Mouse (Mus musculus) lung, postnatal 0 days (tissue): Measurements from ENCODE around the gene Thbs4. TPM values are rescaled to one million over a fixed set of nuclear protein-coding genes. Genes with fewer than 3 reads are reported as not detected.

Experiments
- ATAC-seq: fragments of 200-750 bp; cut with Nextera tagmentation; 2 replicates; pipeline ENCODE4 v1.8.0; 2017; ENCODE audit warnings: moderate library complexity
- DNase-seq: peaks from one replicate; pipeline ENCODE4 v3.0.0-alpha.2; 2016; ENCODE audit warnings: low spot score
- H3K27ac ChIP-seq: fragments of 300-500 bp; sonication (generic); 2 replicates; pipeline ENCODE4 v1.5.1; 2014; ENCODE audit warnings: antibody characterized with exemption, mild to moderate bottlenecking, low read length, mixed read lengths
- H3K27me3 ChIP-seq: fragments of 300-500 bp; sonication (generic); replicated peaks from 2 replicates; pipeline ENCODE4 v1.6.1; 2014; ENCODE audit warnings: low read length, mixed read lengths; ENCODE audit not compliant: insufficient read depth
- H3K36me3 ChIP-seq: fragments of 300-500 bp; sonication (generic); 2 replicates; pipeline ENCODE4 v1.6.1; 2014; ENCODE audit warnings: low read length, mixed read lengths; ENCODE audit not compliant: insufficient read depth
- H3K4me1 ChIP-seq: fragments of 300-500 bp; sonication (generic); 2 replicates; pipeline ENCODE4 v1.6.1; 2014; ENCODE audit warnings: antibody characterized with exemption, low read depth, low read length, mixed read lengths; ENCODE audit not compliant: insufficient read depth
- H3K4me2 ChIP-seq: fragments of 300-500 bp; sonication (generic); replicated peaks from 2 replicates; pipeline ENCODE4 v1.6.1; 2014; ENCODE audit warnings: low read depth, mild to moderate bottlenecking, low read length, moderate library complexity, mixed read lengths
- H3K4me3 ChIP-seq: fragments of 300-500 bp; sonication (generic); 2 replicates; pipeline ENCODE4 v1.5.1; 2014; ENCODE audit warnings: low read depth, low read length
- H3K9ac ChIP-seq: fragments of 300-500 bp; sonication (generic); replicated peaks from 2 replicates; pipeline ENCODE4 v1.6.1; 2014; ENCODE audit warnings: low read depth, mild to moderate bottlenecking
- H3K9me3 ChIP-seq: fragments of 300-500 bp; sonication (generic); 2 replicates; pipeline ENCODE4 v1.6.1; 2016; ENCODE audit warnings: low read length, mixed read lengths
- CTCF ChIP-seq: IDR thresholded peaks from 2 replicates; pipeline ENCODE4 v1.5.1; 2016; ENCODE audit warnings: antibody characterized with exemption, mild to moderate bottlenecking
- EP300 ChIP-seq: IDR thresholded peaks from 2 replicates; pipeline ENCODE4 v1.6.1; 2016; ENCODE audit warnings: antibody characterized with exemption, mild to moderate bottlenecking, control low read depth
- WGBS: fragments of 180-500 bp; shearing (Covaris S2); extraction: QIAGEN DNeasy Blood & Tissue Kit; methylation state at CpG from one replicate; pipeline ENCODE4 v1.1.7; 2014; 5-methylcytosine and 5-hydroxymethylcytosine counted together
- polyA plus RNA-seq: library from polyadenylated mRNA; unstranded; fragments of >200 nt; fragmentation: Nextera tagmentation; extraction: Ambion mirVana; gene quantifications from 2 replicates; pipeline ENCODE4 v1.2.1, GENCODE M21; 2015

Thbs4 gene
- polyA plus RNA-seq, 1 experiment from 2014 or later = 0.76 TPM

DNA sequence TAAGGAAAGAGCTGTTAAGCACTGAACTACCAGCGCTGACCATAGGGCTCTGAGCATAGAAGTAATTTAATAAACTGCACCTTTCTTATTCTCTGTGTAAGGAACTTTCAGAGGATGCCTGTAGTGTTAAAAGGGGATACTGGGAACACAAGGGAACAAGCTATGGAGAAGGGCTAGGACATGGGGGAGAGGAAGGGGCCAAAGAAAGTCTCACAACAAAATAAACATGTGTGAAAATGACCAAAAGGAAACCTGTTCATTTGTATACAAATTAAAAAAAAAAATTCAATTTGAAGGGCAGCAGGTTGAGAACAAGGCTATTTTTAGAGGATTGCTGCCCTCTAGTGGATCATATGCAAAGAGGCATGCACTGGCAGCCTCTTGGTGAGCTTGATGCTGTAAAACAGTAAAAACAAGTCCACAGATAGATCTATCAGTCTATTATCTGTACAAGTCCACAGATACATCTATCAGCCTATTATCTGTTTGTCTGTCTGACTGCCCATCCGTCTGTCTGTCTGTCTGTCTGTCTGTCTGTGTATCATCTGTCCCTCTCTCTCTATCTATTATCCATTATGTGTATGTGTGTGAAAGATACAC, 53.8 kb downstream of the Thbs4 start:
- Histone ChIP-seq H3K4me3 (no peak overlapping the region), H3K27ac (no peak overlapping the region), H3K4me2 (no peak overlapping the region), H3K27me3 (no peaks in the 10 kb centered on the region), H3K9me3 (no peaks in the 10 kb centered on the region), H3K9ac (no peak overlapping the region), H3K4me1 (no peaks in the 10 kb centered on the region), H3K36me3 (no peaks in the 10 kb centered on the region)
- ATAC-seq = peak; percentile 60
- TF ChIP-seq EP300 (0 out of 2 replicates have a peak, but pooled peaks have one; percentile 19), CTCF (peak; percentile 87)
- WGBS = 6% methylated on average over 2 of the region's 2 CpGs
- DNase-seq = peak; percentile 87

DNA sequence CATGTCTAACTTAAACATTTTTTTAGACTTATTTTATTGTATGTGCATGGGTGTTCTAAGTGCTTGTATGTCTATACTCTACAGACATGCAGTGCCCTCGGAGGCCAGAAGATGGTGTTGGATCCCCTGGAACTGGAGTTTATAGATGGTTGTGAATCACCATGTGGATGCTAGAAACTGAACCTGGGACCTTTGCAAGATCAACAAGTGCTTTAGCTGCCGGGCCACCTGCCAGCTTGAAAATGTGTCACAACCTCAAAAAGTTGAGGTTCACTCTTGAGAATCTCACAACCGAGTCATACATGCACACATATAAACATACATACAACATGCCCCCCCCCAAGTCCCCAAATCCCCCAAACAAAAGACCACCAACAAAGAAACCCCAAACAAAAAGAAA, 54.8 kb downstream of the Thbs4 start:
- WGBS = 75% methylated on average over 3 of the region's 3 CpGs

DNA sequence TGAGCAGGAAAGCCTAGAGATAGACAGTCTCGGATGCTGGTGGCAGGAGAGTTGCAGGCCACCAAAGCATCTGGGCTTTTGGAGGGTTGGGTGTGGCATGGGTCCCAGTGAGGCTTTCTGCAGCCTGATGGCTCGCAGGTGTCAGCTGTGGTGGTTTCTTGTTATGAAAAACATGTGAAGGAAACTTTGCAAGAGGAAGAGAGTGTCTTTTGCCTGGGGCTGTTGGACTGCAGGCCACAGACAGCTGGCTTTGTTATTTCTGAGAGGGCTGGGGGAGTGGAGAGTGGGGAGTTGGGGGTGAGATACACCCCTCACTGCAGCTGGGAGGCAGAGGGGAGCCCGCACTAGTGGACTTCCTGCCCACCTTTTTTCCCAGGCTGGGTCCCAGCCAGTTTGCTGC, 55.8 kb downstream of the Thbs4 start:
- Histone ChIP-seq H3K27me3 (no peaks in the 10 kb centered on the region), H3K4me3 (no peak overlapping the region), H3K27ac (no peak overlapping the region), H3K4me1 (no peaks in the 10 kb centered on the region), H3K9ac (no peak overlapping the region), H3K4me2 (no peak overlapping the region), H3K9me3 (no peaks in the 10 kb centered on the region), H3K36me3 (no peaks in the 10 kb centered on the region)
- DNase-seq (no peak), ATAC-seq (no peak)
- TF ChIP-seq CTCF (no peak), EP300 (no peak)
- 80% methylated on average over 3 of the region's 3 CpGs for WGBS

More for the DNA sequence above, 54.8 kb downstream of the Thbs4 start:
- DNase-seq = no peak
- TF ChIP-seq EP300 (no peak), CTCF (no peak; the same call in 1 of the 2 replicates)
- Histone ChIP-seq H3K27ac (no peak overlapping the region), H3K27me3 (no peaks in the 10 kb centered on the region), H3K4me3 (no peak overlapping the region), H3K9ac (no peak overlapping the region), H3K36me3 (no peaks in the 10 kb centered on the region), H3K4me2 (no peak overlapping the region), H3K4me1 (no peaks in the 10 kb centered on the region), H3K9me3 (no peaks in the 10 kb centered on the region)
- no peak for ATAC-seq

DNA sequence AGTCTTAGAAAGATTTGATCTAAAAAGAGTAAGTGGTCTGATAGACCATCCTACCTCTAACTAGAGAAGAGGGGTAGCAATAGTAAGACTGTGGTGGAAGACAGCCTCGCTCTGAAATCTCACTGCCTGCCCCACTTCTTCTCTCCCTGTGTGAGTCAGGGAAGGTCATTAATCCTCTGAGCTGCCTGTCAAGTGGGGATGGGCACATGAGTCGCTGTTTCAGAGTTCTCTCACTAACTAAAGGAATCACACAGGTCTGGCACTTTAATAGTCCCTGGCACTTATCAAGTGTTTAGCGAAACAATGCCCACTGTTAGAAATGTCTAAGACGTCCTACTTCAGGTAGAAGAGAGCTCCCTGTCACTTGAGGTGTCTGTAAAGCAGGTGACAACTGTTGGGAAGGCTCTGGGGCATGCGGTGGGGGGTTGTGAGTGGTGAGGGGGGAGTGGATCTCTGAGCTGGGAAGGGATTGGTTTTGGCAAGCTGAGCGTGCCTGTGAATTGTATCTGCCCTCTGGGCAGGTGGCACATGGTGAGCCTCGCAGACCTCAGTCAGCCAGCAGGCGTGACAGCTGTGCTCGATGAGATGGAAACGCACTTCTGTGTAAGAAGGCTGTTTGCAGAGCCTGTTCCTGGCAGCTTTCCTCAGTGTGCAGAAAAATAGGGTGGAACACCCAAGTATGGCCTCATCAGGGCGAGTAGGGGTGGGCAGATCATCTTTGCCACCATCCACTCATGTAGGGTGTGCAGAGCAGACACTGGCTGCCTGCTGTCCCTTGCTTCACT, 57.9 kb downstream of the Thbs4 start:
- Histone ChIP-seq H3K9me3 (no peaks in the 10 kb centered on the region), H3K4me1 (peaks cover 6% of the 10 kb centered on the region; the same call in 1 of the 2 replicates), H3K27ac (no peak overlapping the region), H3K36me3 (no peaks in the 10 kb centered on the region), H3K9ac (no peak overlapping the region), H3K4me2 (no peak overlapping the region), H3K4me3 (no peak overlapping the region), H3K27me3 (no peaks in the 10 kb centered on the region)
- TF ChIP-seq EP300 (no peak), CTCF (no peak)
- 46% methylated on average over 11 of the region's 11 CpGs for WGBS
- ATAC-seq (no peak), DNase-seq (no peak)

DNA sequence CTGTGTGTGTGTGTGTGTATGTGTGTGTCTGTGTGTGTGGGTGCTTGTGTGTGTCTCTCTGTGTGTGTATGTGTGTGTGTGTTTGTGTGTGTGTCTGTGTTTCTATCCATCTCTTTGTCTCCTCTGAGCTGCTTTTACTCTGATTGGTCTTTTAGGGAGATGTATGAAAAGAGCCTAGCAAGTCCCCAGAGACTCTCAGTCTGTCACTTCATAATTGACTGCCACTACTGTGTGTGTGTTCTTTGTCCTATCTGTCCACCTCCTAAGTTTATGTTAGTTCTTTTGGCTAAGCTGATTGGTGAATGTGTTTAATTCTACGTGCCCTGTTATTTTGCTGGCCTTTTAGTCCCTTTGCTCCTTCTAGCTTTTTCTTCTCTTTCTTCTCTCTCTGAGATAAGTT, 58.9 kb downstream of the Thbs4 start:
- WGBS = 77% methylated on average over 1 of the region's 1 CpGs
- TF ChIP-seq CTCF (no peak), EP300 (no peak)
- H3K4me3 ChIP-seq = no peak overlapping the region
- H3K27me3 ChIP-seq = no peaks in the 10 kb centered on the region
- no peaks in the 10 kb centered on the region for H3K36me3 ChIP-seq
- ATAC-seq (no peak), DNase-seq (no peak)
- no peak overlapping the region for H3K9ac ChIP-seq
- no peak overlapping the region for H3K4me2 ChIP-seq
- H3K4me1 ChIP-seq = peaks cover 6% of the 10 kb centered on the region; the same call in 1 of the 2 replicates
- no peak overlapping the region for H3K27ac ChIP-seq
- H3K9me3 ChIP-seq = no peaks in the 10 kb centered on the region

DNA sequence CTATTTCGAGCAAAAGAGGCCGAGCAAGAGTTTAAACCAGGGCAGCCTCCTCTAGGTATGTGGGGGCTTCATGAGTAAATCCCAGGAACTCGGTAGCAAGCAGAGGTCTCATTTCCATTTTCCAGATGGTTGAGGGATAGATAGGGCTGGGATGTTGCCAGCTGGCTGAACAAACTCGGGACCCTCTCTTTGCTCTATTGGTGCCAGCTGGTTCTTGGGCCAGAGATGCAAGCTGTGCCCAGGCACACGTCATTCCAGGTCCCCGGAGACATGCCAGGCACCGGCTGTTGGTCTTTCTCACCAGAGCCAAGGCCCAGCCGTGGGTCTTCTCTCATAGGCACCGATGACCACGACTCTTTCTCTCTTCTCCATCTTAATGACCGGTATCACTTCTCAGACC, 60.9 kb downstream of the Thbs4 start:
- Histone ChIP-seq H3K9ac (no peak overlapping the region), H3K4me2 (no peak overlapping the region), H3K27me3 (no peaks in the 10 kb centered on the region), H3K4me3 (no peak overlapping the region), H3K4me1 (peaks cover 6% of the 10 kb centered on the region; the same call in 1 of the 2 replicates), H3K36me3 (no peaks in the 10 kb centered on the region), H3K9me3 (no peaks in the 10 kb centered on the region), H3K27ac (no peak overlapping the region)
- TF ChIP-seq EP300 (no peak), CTCF (no peak)
- ATAC-seq (no peak), DNase-seq (no peak)
- WGBS = 77% methylated on average over 11 of the region's 11 CpGs
